Mouse (Mus musculus): ENCODE results near the gene Etl4.

GRCm38 (mm10) chr2:20520099-20520475, 610.5 kb downstream of the Etl4 start:
- TF ChIP-seq POLR2A (IDR thresholded peaks at IDR 0.05; ENCODE audit: insufficient read depth, low read depth, low read length), result no peak
- TF ChIP-seq CTCF (IDR thresholded peaks at IDR 0.05), result no peak
- TF ChIP-seq EP300 (IDR thresholded peaks at IDR 0.05; ENCODE audit: insufficient read depth, low read depth, low read length), result no peak

All from heart, adult 2 months (tissue).